Mouse (Mus musculus): ENCODE data around the gene Dpagt1. TPM values are rescaled to one million over a fixed set of nuclear protein-coding genes. Genes with fewer than 3 reads are reported as not detected.

The Dpagt1 gene
- polyA plus RNA-seq, 1 experiment: 9.9 TPM

- TF ChIP-seq GATA1 (IDR thresholded peaks at IDR 0.05; ENCODE audit: low read length): no peak
Measured at GRCm38 (mm10) chr9:44313476-44314256, 12.2 kb upstream of the Dpagt1 start.

- TF ChIP-seq GATA1 (IDR thresholded peaks at IDR 0.05; ENCODE audit: low read length): no peak
Measured at GRCm38 (mm10) chr9:44314257-44314547, 11.6 kb upstream of the Dpagt1 start.

GRCm38 (mm10) chr9:44314910-44315309 is 10.9 kb upstream of the Dpagt1 start:
- no peak for TF ChIP-seq GATA1 (IDR thresholded peaks at IDR 0.05; ENCODE audit: low read length)

GRCm38 (mm10) chr9:44317452-44317851 is 8.4 kb upstream of the Dpagt1 start:
- TF ChIP-seq GATA1 (IDR thresholded peaks at IDR 0.05; ENCODE audit: low read length): no peak

- TF ChIP-seq GATA1 (IDR thresholded peaks at IDR 0.05; ENCODE audit: low read length): no peak
Measured at GRCm38 (mm10) chr9:44318076-44318825, 7.6 kb upstream of the Dpagt1 start.

GRCm38 (mm10) chr9:44318826-44319095 is 7.1 kb upstream of the Dpagt1 start:
- TF ChIP-seq GATA1 (IDR thresholded peaks at IDR 0.05; ENCODE audit: low read length): no peak

- no peak for TF ChIP-seq GATA1 (IDR thresholded peaks at IDR 0.05; ENCODE audit: low read length)
Measured at GRCm38 (mm10) chr9:44319105-44319886, 6.5 kb upstream of the Dpagt1 start.

GRCm38 (mm10) chr9:44319887-44320798 is 5.7 kb upstream of the Dpagt1 start, which contains the start of gene C2cd2l:
Gene C2cd2l (minus strand): TSS chr9:44320285.
- no peak for TF ChIP-seq GATA1 (IDR thresholded peaks at IDR 0.05; ENCODE audit: low read length)

- no peak for TF ChIP-seq GATA1 (IDR thresholded peaks at IDR 0.05; ENCODE audit: low read length)
Measured at GRCm38 (mm10) chr9:44320799-44321133, 5.1 kb upstream of the Dpagt1 start.

- TF ChIP-seq GATA1 (IDR thresholded peaks at IDR 0.05; ENCODE audit: low read length): no peak
Measured at GRCm38 (mm10) chr9:44324147-44324546, 1.7 kb upstream of the Dpagt1 start.

GRCm38 (mm10) chr9:44326371-44327063 is 698 bp downstream of the Dpagt1 start:
- no peak for TF ChIP-seq GATA1 (IDR thresholded peaks at IDR 0.05; ENCODE audit: low read length)

- no peak for TF ChIP-seq GATA1 (IDR thresholded peaks at IDR 0.05; ENCODE audit: low read length)
Measured at GRCm38 (mm10) chr9:44327064-44327711, 1.4 kb downstream of the Dpagt1 start.

- no peak for TF ChIP-seq GATA1 (IDR thresholded peaks at IDR 0.05; ENCODE audit: low read length)
Measured at GRCm38 (mm10) chr9:44327926-44328325, 2.1 kb downstream of the Dpagt1 start.

- TF ChIP-seq GATA1 (IDR thresholded peaks at IDR 0.05; ENCODE audit: low read length): no peak
Measured at GRCm38 (mm10) chr9:44330736-44331135, 4.9 kb downstream of the Dpagt1 start.

All from G1E-ER4 (cell line).